Mouse (Mus musculus): ENCODE measurements around the gene Coq2.

Coq2 gene

GRCm38 (mm10) chr5:100663011-100663410 lies 11.9 kb downstream of the Coq2 start:
- no peak for DNase-seq (ENCODE audit: extremely low read depth, low read depth)

GRCm38 (mm10) chr5:100658460-100658859 lies 16.5 kb downstream of the Coq2 start:
- DNase-seq (ENCODE audit: extremely low read depth, low read depth), result no peak

- peak; percentile 85 for DNase-seq (ENCODE audit: extremely low read depth, low read depth)
These were observed 18.6 kb downstream of the Coq2 start for GRCm38 (mm10) chr5:100656352-100656751.

GRCm38 (mm10) chr5:100652327-100652726 lies 22.6 kb downstream of the Coq2 start:
- DNase-seq (ENCODE audit: extremely low read depth, low read depth), result no peak

GRCm38 (mm10) chr5:100651486-100651885 lies 23.5 kb downstream of the Coq2 start:
- DNase-seq (ENCODE audit: extremely low read depth, low read depth), result no peak

GRCm38 (mm10) chr5:100650969-100651368 lies 24.0 kb downstream of the Coq2 start:
- DNase-seq (ENCODE audit: extremely low read depth, low read depth), result no peak

GRCm38 (mm10) chr5:100648546-100648945 lies 26.4 kb downstream of the Coq2 start:
- no peak for DNase-seq (ENCODE audit: extremely low read depth, low read depth)

- no peak for DNase-seq (ENCODE audit: extremely low read depth, low read depth)
These were observed 26.9 kb downstream of the Coq2 start for GRCm38 (mm10) chr5:100648046-100648445.

- DNase-seq (ENCODE audit: extremely low read depth, low read depth), result no peak
These were observed 28.4 kb downstream of the Coq2 start for GRCm38 (mm10) chr5:100646558-100646957.

GRCm38 (mm10) chr5:100643991-100644535 lies 30.9 kb downstream of the Coq2 start:
- DNase-seq (ENCODE audit: extremely low read depth, low read depth), result peak; percentile 99

GRCm38 (mm10) chr5:100643253-100643990 lies 31.5 kb downstream of the Coq2 start:
- peak; percentile 88 for DNase-seq (ENCODE audit: extremely low read depth, low read depth)

- DNase-seq (ENCODE audit: extremely low read depth, low read depth), result no peak
These were observed 32.6 kb downstream of the Coq2 start for GRCm38 (mm10) chr5:100642316-100642715.

- DNase-seq (ENCODE audit: extremely low read depth, low read depth), result peak; percentile 75
These were observed 36.5 kb downstream of the Coq2 start for GRCm38 (mm10) chr5:100638483-100638882.

GRCm38 (mm10) chr5:100636794-100637544 lies 38.0 kb downstream of the Coq2 start:
- no peak for DNase-seq (ENCODE audit: extremely low read depth, low read depth)

- DNase-seq (ENCODE audit: extremely low read depth, low read depth), result no peak
These were observed 39.0 kb downstream of the Coq2 start for GRCm38 (mm10) chr5:100635908-100636307.

GRCm38 (mm10) chr5:100634885-100635478 lies 40.0 kb downstream of the Coq2 start:
- DNase-seq (ENCODE audit: extremely low read depth, low read depth), result no peak

GRCm38 (mm10) chr5:100632540-100633129 lies 42.3 kb downstream of the Coq2 start:
- no peak for DNase-seq (ENCODE audit: extremely low read depth, low read depth)

GRCm38 (mm10) chr5:100628807-100629206 lies 46.1 kb downstream of the Coq2 start:
- DNase-seq (ENCODE audit: extremely low read depth, low read depth), result no peak

- no peak for DNase-seq (ENCODE audit: extremely low read depth, low read depth)
These were observed 48.4 kb downstream of the Coq2 start for GRCm38 (mm10) chr5:100626526-100626925.

- DNase-seq (ENCODE audit: extremely low read depth, low read depth), result no peak
These were observed 50.1 kb downstream of the Coq2 start for GRCm38 (mm10) chr5:100624743-100625360.

- DNase-seq (ENCODE audit: extremely low read depth, low read depth), result no peak
These were observed 52.3 kb downstream of the Coq2 start for GRCm38 (mm10) chr5:100622509-100623163.

Data from MEL-GATA-1-ER (cell line).